10 mouse cellular contexts compared by ENCODE assay signal in genomic region chr13:95951098-95951894, GRCm38 (mm10). TPM values are rescaled to one million over a fixed set of nuclear protein-coding genes. Genes with fewer than 3 reads are reported as not detected.
DNase-seq lines count a peak whose midpoint lies in the region; ATAC-seq and TF ChIP-seq lines count a peak whose summit lies in the region.
"Had no signal": no experiment of that assay in that cellular context is flagged by ENCODE, and none has a peak within 500 bp of the region (broad histone marks: within the 10 kb centered on the region; RNA-seq: fewer than 3 reads in every experiment).

No protein-coding gene starts in this region.

- no peaks in the 10 kb centered on the region for H3K36me3 ChIP-seq in kidney, embryonic 14.5 days (ENCODE audit: control insufficient read depth, insufficient read depth, low read length)
- no peaks in the 10 kb centered on the region for H3K36me3 ChIP-seq in lung, postnatal 0 days (ENCODE audit: insufficient read depth, low read length)
- H3K36me3 ChIP-seq: embryonic facial prominence, embryonic 13.5 days had no signal

- H3K4me2 ChIP-seq in kidney, embryonic 14.5 days (replicated peaks; ENCODE audit: low read depth, low read length), result no peak overlapping the region
- H3K4me2 ChIP-seq in lung, postnatal 0 days (replicated peaks; ENCODE audit: low read depth, low read length), result no peak overlapping the region
- H3K4me2 ChIP-seq: embryonic facial prominence, embryonic 13.5 days had no signal

- no peak overlapping the region for H3K4me3 ChIP-seq in cortical plate, adult 2 months (ENCODE audit: insufficient read depth, low read length)
- no peak overlapping the region for H3K4me3 ChIP-seq in kidney, embryonic 14.5 days (ENCODE audit: low read length)
- H3K4me3 ChIP-seq in lung, postnatal 0 days (ENCODE audit: low read depth, low read length), result no peak overlapping the region
- H3K4me3 ChIP-seq: embryonic facial prominence, embryonic 13.5 days; myocyte had no signal

- peaks cover 3% of the 10 kb centered on the region for H3K27me3 ChIP-seq in Patski
- H3K27me3 ChIP-seq in kidney, embryonic 14.5 days (ENCODE audit: control insufficient read depth, insufficient read depth, low read length), result no peaks in the 10 kb centered on the region
- no peaks in the 10 kb centered on the region for H3K27me3 ChIP-seq in lung, postnatal 0 days (replicated peaks; ENCODE audit: insufficient read depth, low read length)
- H3K27me3 ChIP-seq: embryonic facial prominence, embryonic 13.5 days had no signal

- CTCF ChIA-PET in Patski (lab: Charles Lee), result no interaction called here

- no peak for TF ChIP-seq EP300 in lung, postnatal 0 days (IDR thresholded peaks at IDR 0.05)

- peak; percentile 17 for DNase-seq in layer of hippocampus, adult 9-11 months
- no peak for DNase-seq in layer of hippocampus, postnatal 36 days
- no peak for DNase-seq in Patski (ENCODE audit: low read depth, low spot score)
- peak; percentile 38 for DNase-seq in lung, postnatal 0 days (ENCODE audit: low spot score)
- peak; percentile 81 for DNase-seq in thymus, postnatal 25 days
- DNase-seq in ovary, postnatal 36 days (ENCODE audit: low spot score), result no peak

- TF ChIP-seq POLR2A in cortical plate, adult 2 months (IDR thresholded peaks at IDR 0.05; ENCODE audit: extremely low read depth, insufficient read depth, low read length), result no peak

- no peaks in the 10 kb centered on the region for H3K9me3 ChIP-seq in kidney, embryonic 14.5 days (ENCODE audit: control insufficient read depth, low read length)
- no peaks in the 10 kb centered on the region for H3K9me3 ChIP-seq in lung, postnatal 0 days (ENCODE audit: low read length)
- H3K9me3 ChIP-seq: embryonic facial prominence, embryonic 13.5 days had no signal

- no peaks in the 10 kb centered on the region for H3K4me1 ChIP-seq in cortical plate, adult 2 months (ENCODE audit: control insufficient read depth, insufficient read depth, low read length)
- H3K4me1 ChIP-seq in kidney, embryonic 14.5 days (ENCODE audit: control insufficient read depth, insufficient read depth, low read length), result no peaks in the 10 kb centered on the region
- H3K4me1 ChIP-seq in lung, postnatal 0 days (ENCODE audit: insufficient read depth, low read depth, low read length), result no peaks in the 10 kb centered on the region

- H3K27ac ChIP-seq in cortical plate, adult 2 months (ENCODE audit: insufficient read depth, low read length), result no peak overlapping the region
- H3K27ac ChIP-seq in kidney, embryonic 14.5 days (ENCODE audit: low read depth, low read length), result no peak overlapping the region
- no peak overlapping the region for H3K27ac ChIP-seq in lung, postnatal 0 days (ENCODE audit: low read length)
- H3K27ac ChIP-seq: embryonic facial prominence, embryonic 13.5 days had no signal

- H3K9ac ChIP-seq in kidney, embryonic 14.5 days (ENCODE audit: low read depth, low read length), result no peak overlapping the region
- no peak overlapping the region for H3K9ac ChIP-seq in lung, postnatal 0 days (replicated peaks; ENCODE audit: low read depth)
- H3K9ac ChIP-seq: embryonic facial prominence, embryonic 13.5 days had no signal

- no peak for ATAC-seq in Patski
- peak; percentile 57; the same call in 1 of the 2 replicates for ATAC-seq in kidney, embryonic 14.5 days (ENCODE audit: low FRiP score, low TSS enrichment)
- no peak for ATAC-seq in lung, postnatal 0 days

- in situ Hi-C loops in Patski (cut with MboI; ENCODE audit: low pct_unique_long_range_greater_than_20kb), result no loop called here

- TF ChIP-seq CTCF in Patski (IDR thresholded peaks at IDR 0.05), result peak; percentile 14
- TF ChIP-seq CTCF in cortical plate, adult 2 months (IDR thresholded peaks at IDR 0.05; ENCODE audit: extremely low read depth, insufficient read depth, low read length), result peak; percentile 58
- TF ChIP-seq CTCF in lung, postnatal 0 days (IDR thresholded peaks at IDR 0.05), result peak; percentile 68

- POLR2A ChIA-PET in Patski (lab: Charles Lee), result no interaction called here

- 50% methylated on average over 7 of the region's 7 CpGs for WGBS in kidney, embryonic 14.5 days
- 47% methylated on average over 7 of the region's 7 CpGs for WGBS in lung, postnatal 0 days

RNA-seq across cellular contexts. Expression of gene Iqgap2, which starts 59.6 kb away (rescaled TPM):
- 10 to 100 TPM; 86.9 to 92.4 TPM for total RNA-seq in layer of hippocampus, postnatal 36 days (2021)
- polyA plus RNA-seq in Patski (2021), result 0.08 TPM
- 8.9 and 13.3 TPM in 2 replicates for polyA plus RNA-seq in cortical plate, adult 2 months (2012; rRNA removed)
- polyA plus RNA-seq in kidney, embryonic 14.5 days (2014; fragmentation: Nextera tagmentation; extraction: Ambion mirVana), result 6.6 and 11.2 TPM in 2 replicates
- 2.7 and 3.4 TPM in 2 replicates for polyA plus RNA-seq in lung, postnatal 0 days (2015; fragmentation: Nextera tagmentation; extraction: Ambion mirVana)

Comparison
In these comparisons a context has a peak if more than half of its experiments do, and no peak if none do; other contexts are left out.
1. DNase-seq: peak in layer of hippocampus, adult 9-11 months (single experiment), lung, postnatal 0 days (single experiment) and thymus, postnatal 25 days (single experiment); none in layer of hippocampus, postnatal 36 days (0 of 2), Patski (single experiment) and ovary, postnatal 36 days (single experiment).
2. CTCF ChIP-seq: peak in every context shown above with its lines; median percentile 68 in lung, postnatal 0 days; 58 in cortical plate, adult 2 months; 14 in Patski.